Mouse (Mus musculus): Measurements from ENCODE around the gene Nppa. TPM values are rescaled to one million over a fixed set of nuclear protein-coding genes. Genes with fewer than 3 reads are reported as not detected.

Gene Nppa
- total RNA-seq, 2 experiments from 2014 or later: not detected

Other genes starting within 250 kb of the Nppa start
- gene Zfp984, start 190.9 kb upstream of the Nppa start, total RNA-seq (2021): 1 to 10 TPM; 4.5 to 6.2 TPM
- gene Zfp933, start 152.4 kb upstream of the Nppa start, total RNA-seq (2021): 10 to 100 TPM; 16.4 to 21.2 TPM
- 10 to 100 TPM; 18.5 to 29.4 TPM for gene Miip, start 131.9 kb upstream of the Nppa start, total RNA-seq (2021)
- 1 to 10 TPM; 7.2 to 9.7 TPM for gene Fv1, start 131.7 kb upstream of the Nppa start, total RNA-seq (2021)
- gene Mfn2, start 96.0 kb upstream of the Nppa start, total RNA-seq (2021): 100 to 1,000 TPM; 204 to 232 TPM
- 10 to 100 TPM; 42.0 to 42.1 TPM for gene Plod1, start 64.0 kb upstream of the Nppa start, total RNA-seq (2021)
- 10 to 100 TPM; 43.4 to 44.7 TPM for gene 2510039O18Rik, start 59.8 kb upstream of the Nppa start, total RNA-seq (2021)
- not detected for gene Nppb, start 14.9 kb upstream of the Nppa start, total RNA-seq (2021)
- 10 to 100 TPM in 1 of 2 experiments, 1 to 10 TPM in 1; 8.4 to 12.8 TPM for gene Clcn6, start 38.1 kb downstream of the Nppa start, total RNA-seq (2021)
- 10 to 100 TPM; 41.9 to 44.0 TPM for gene Mthfr, start 38.4 kb downstream of the Nppa start, total RNA-seq (2021)
- gene Agtrap, start 87.3 kb downstream of the Nppa start, total RNA-seq (2021): 10 to 100 TPM; 45.4 to 45.5 TPM
- 10 to 100 TPM; 22.3 to 23.9 TPM for gene Mad2l2, start 129.7 kb downstream of the Nppa start, total RNA-seq (2021)
- under 1 TPM; 0.18 to 0.27 TPM for gene Draxin, start 130.0 kb downstream of the Nppa start, total RNA-seq (2021)
- 10 to 100 TPM; 30.4 to 31.3 TPM for gene Fbxo6, start 151.4 kb downstream of the Nppa start, total RNA-seq (2021)
- 1 to 10 TPM; 7.1 to 7.2 TPM for gene Fbxo44, start 159.8 kb downstream of the Nppa start, total RNA-seq (2021)
- 1 to 10 TPM; 2.3 to 3.3 TPM for gene Fbxo2, start 159.9 kb downstream of the Nppa start, total RNA-seq (2021)